Mouse (Mus musculus) frontal cortex, adult 2 months (tissue): ENCODE results near the gene Btd. TPM values are rescaled to one million over a fixed set of nuclear protein-coding genes. Genes with fewer than 3 reads are reported as not detected.

Experiments used
- DNase-seq, 2 experiments: peaks; one replicate each; pipeline ENCODE4 v3.0.0; 2022; ENCODE audit warnings: low spot score in 1 of 2; ENCODE audit errors: extremely low spot score in 1 of 2
- polyA plus RNA-seq: library from polyadenylated mRNA; depleted of rRNA; stranded (reverse); fragments of >200 nt; gene quantifications from 2 replicates; pipeline ENCODE4 v1.2.3, GENCODE M21; 2012; rRNA removed

Gene Btd
- polyA plus RNA-seq, 1 experiment = 16.2 TPM

- DNase-seq = no peak
Observed at GRCm38 (mm10) chr14:31696985-31697303, 56.1 kb downstream of the Btd start.

GRCm38 (mm10) chr14:31697346-31697745, 56.5 kb downstream of the Btd start:
- no peak for DNase-seq

- DNase-seq = no peak
Observed at GRCm38 (mm10) chr14:31697755-31698154, 56.9 kb downstream of the Btd start.

GRCm38 (mm10) chr14:31700376-31700775, 59.5 kb downstream of the Btd start:
- DNase-seq = no peak

- no peak for DNase-seq
Observed at GRCm38 (mm10) chr14:31709343-31709742, 68.5 kb downstream of the Btd start.

DNA sequence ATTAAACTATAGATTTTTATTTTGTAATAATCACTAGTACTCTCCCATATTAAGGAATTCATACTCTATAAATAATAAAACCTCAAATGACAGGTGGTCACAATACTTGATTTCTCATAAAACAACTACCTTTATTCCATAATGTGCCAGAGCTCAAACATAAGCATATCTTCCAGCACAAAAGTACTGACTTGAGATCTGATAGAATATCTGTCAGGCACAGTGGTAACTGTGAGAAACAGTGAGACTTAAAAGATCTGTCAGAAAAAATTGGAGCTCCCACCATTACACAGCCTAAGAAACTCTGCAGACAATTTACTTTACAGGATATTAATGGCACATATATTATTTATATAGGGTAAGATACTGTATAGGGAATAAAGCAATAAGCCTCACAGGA, 74.8 kb downstream of the Btd start:
- DNase-seq = no peak

DNA sequence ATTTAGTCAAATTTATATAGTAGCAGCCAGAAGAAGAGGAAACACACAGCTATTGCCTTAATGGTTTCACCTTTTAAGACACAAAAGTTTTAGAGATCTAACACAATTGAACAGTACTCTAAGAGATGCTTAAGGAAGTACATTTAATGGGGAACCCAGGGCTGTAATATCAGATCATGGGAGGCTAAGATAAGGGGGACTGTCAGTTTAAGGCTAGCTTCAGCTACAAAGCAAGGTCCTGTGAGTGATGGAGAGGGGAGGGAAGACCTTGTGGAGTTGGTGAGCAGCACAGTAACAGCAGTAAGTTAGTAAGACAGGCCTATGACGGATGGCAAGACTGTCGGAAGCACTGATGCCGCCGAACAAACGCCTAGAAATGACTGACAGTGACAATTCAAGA, 76.5 kb downstream of the Btd start:
- no peak for DNase-seq

Other genes with a start within 250 kb of the Btd start
- gene Sh3bp5, start 204.9 kb upstream of the Btd start, polyA plus RNA-seq = 38.4 and 44.0 TPM in 2 replicates
- 12.6 and 13.7 TPM in 2 replicates for gene Eaf1, start 146.6 kb upstream of the Btd start, polyA plus RNA-seq
- 19.6 and 20.3 TPM in 2 replicates for gene Mettl6, start 146.0 kb upstream of the Btd start, polyA plus RNA-seq
- 1.1 and 1.2 TPM in 2 replicates for gene Colq, start 49.7 kb upstream of the Btd start, polyA plus RNA-seq
- gene Gm49387, start 150 bp upstream of the Btd start, polyA plus RNA-seq = 0.13 TPM in 1 of 2 replicates, not detected in the other
- 10.6 TPM in 2 replicates for gene Hacl1, start 258 bp downstream of the Btd start, polyA plus RNA-seq
- gene Ankrd28, start 189.6 kb downstream of the Btd start, polyA plus RNA-seq = 25.5 and 28.9 TPM in 2 replicates